Mouse (Mus musculus): ENCODE results near the gene Zfp213. TPM values are rescaled to one million over a fixed set of nuclear protein-coding genes. Genes with fewer than 3 reads are reported as not detected.

Zfp213 gene
- polyA plus RNA-seq, 1 experiment: 4.2 TPM

- no peak for TF ChIP-seq POLR2A (IDR thresholded peaks at IDR 0.05; ENCODE audit: insufficient read depth, low read length)
- 0 out of 2 replicates have a peak, but pooled peaks have one; percentile 22 for TF ChIP-seq EP300 (IDR thresholded peaks at IDR 0.05; ENCODE audit: insufficient read depth, low read depth, low read length)
- H3K4me3 ChIP-seq (ENCODE audit: low read depth, low read length): peak overlapping the region; percentile 84
- H3K27ac ChIP-seq (ENCODE audit: insufficient read depth, low read length): 0 out of 2 replicates have a peak overlapping the region, but pooled peaks have one; percentile 16
- peak overlapping the region; percentile 45 for H3K9ac ChIP-seq (ENCODE audit: low read depth, poor library complexity, severe bottlenecking)
- H3K27me3 ChIP-seq (ENCODE audit: control insufficient read depth, insufficient read depth, low read length, poor library complexity, severe bottlenecking): no peaks in the 10 kb centered on the region
- H3K36me3 ChIP-seq (ENCODE audit: control insufficient read depth, insufficient read depth, low read length, poor library complexity, severe bottlenecking): no peaks in the 10 kb centered on the region
- no peaks in the 10 kb centered on the region for H3K9me3 ChIP-seq (replicated peaks; ENCODE audit: control insufficient read depth, insufficient read depth, low read length, poor library complexity, severe bottlenecking)
- peaks cover under 1% of the 10 kb centered on the region for H3K4me1 ChIP-seq (ENCODE audit: control insufficient read depth, insufficient read depth, low read length)
Measured at GRCm38 (mm10) chr17:23548615-23549014, 15.4 kb downstream of the Zfp213 start.

GRCm38 (mm10) chr17:23547681-23548443 lies 16.2 kb downstream of the Zfp213 start:
- Histone ChIP-seq H3K9me3 (replicated peaks; ENCODE audit: control insufficient read depth, insufficient read depth, low read length, poor library complexity, severe bottlenecking) (no peaks in the 10 kb centered on the region), H3K4me3 (ENCODE audit: low read depth, low read length) (peak overlapping the region; percentile 84; the same call in 1 of the 2 replicates), H3K9ac (ENCODE audit: low read depth, poor library complexity, severe bottlenecking) (no peak overlapping the region)

DNA sequence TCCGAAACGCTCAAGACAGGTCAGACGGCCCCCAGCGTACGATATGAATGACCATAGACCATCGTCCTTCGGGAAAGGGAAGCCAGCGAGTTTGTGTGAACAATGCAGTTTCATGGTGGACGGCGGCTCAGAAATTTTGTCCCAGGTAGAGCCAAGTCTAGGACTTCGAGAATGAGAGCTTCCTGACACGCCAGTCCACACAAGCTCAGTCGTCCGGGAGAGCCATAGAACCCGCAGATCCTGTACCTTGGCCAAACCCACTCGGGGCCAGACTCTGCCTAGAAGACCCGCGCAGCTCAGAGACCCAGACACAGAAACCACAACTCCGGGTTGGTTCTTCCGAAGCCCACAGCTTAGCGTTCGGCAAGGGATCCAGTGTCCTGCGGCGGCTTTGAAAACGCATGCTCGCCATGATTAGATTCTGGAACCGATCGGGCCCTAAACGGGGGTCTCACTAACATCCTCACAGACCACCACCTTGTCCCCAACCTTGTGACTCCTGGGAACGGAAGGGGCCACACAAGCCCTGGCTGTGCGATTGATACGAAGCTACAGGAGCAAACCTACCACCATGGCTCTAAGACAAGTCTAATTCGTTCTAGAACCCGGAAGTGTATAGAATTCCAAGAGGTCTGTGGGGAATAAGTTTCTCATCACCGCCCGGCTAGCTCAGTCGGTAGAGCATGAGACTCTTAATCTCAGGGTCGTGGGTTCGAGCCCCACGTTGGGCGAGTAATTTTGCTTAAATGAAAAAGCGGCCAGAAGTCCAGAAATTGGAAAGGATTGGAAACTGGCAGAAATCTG lies 17.1 kb downstream of the Zfp213 start:
- Histone ChIP-seq H3K4me3 (ENCODE audit: low read depth, low read length) (peak overlapping the region; percentile 95), H3K36me3 (ENCODE audit: control insufficient read depth, insufficient read depth, low read length, poor library complexity, severe bottlenecking) (no peaks in the 10 kb centered on the region), H3K9me3 (replicated peaks; ENCODE audit: control insufficient read depth, insufficient read depth, low read length, poor library complexity, severe bottlenecking) (no peaks in the 10 kb centered on the region), H3K27ac (ENCODE audit: insufficient read depth, low read length) (peak overlapping the region; percentile 7; the same call in 1 of the 2 replicates), H3K9ac (ENCODE audit: low read depth, poor library complexity, severe bottlenecking) (peak overlapping the region; percentile 86), H3K4me1 (ENCODE audit: control insufficient read depth, insufficient read depth, low read length) (peaks cover 5% of the 10 kb centered on the region), H3K27me3 (ENCODE audit: control insufficient read depth, insufficient read depth, low read length, poor library complexity, severe bottlenecking) (no peaks in the 10 kb centered on the region)
- no peak for TF ChIP-seq EP300 (IDR thresholded peaks at IDR 0.05; ENCODE audit: insufficient read depth, low read depth, low read length)
- TF ChIP-seq POLR2A (IDR thresholded peaks at IDR 0.05; ENCODE audit: insufficient read depth, low read length): no peak
- TF ChIP-seq CTCF (IDR thresholded peaks at IDR 0.05; ENCODE audit: low read depth, low read length): no peak

More at GRCm38 (mm10) chr17:23547681-23548443, 16.2 kb downstream of the Zfp213 start:
- TF ChIP-seq POLR2A (IDR thresholded peaks at IDR 0.05; ENCODE audit: insufficient read depth, low read length) (no peak), CTCF (IDR thresholded peaks at IDR 0.05; ENCODE audit: low read depth, low read length) (no peak), EP300 (IDR thresholded peaks at IDR 0.05; ENCODE audit: insufficient read depth, low read depth, low read length) (no peak)
- Histone ChIP-seq H3K36me3 (ENCODE audit: control insufficient read depth, insufficient read depth, low read length, poor library complexity, severe bottlenecking) (no peaks in the 10 kb centered on the region), H3K4me1 (ENCODE audit: control insufficient read depth, insufficient read depth, low read length) (peaks cover 2% of the 10 kb centered on the region), H3K27me3 (ENCODE audit: control insufficient read depth, insufficient read depth, low read length, poor library complexity, severe bottlenecking) (no peaks in the 10 kb centered on the region), H3K27ac (ENCODE audit: insufficient read depth, low read length) (no peak overlapping the region)

GRCm38 (mm10) chr17:23546333-23546701 lies 17.7 kb downstream of the Zfp213 start:
- Histone ChIP-seq H3K9me3 (replicated peaks; ENCODE audit: control insufficient read depth, insufficient read depth, low read length, poor library complexity, severe bottlenecking) (no peaks in the 10 kb centered on the region), H3K27me3 (ENCODE audit: control insufficient read depth, insufficient read depth, low read length, poor library complexity, severe bottlenecking) (no peaks in the 10 kb centered on the region), H3K4me1 (ENCODE audit: control insufficient read depth, insufficient read depth, low read length) (peaks cover 5% of the 10 kb centered on the region), H3K9ac (ENCODE audit: low read depth, poor library complexity, severe bottlenecking) (peak overlapping the region; percentile 86), H3K36me3 (ENCODE audit: control insufficient read depth, insufficient read depth, low read length, poor library complexity, severe bottlenecking) (no peaks in the 10 kb centered on the region), H3K27ac (ENCODE audit: insufficient read depth, low read length) (peak overlapping the region; percentile 7; the same call in 1 of the 2 replicates), H3K4me3 (ENCODE audit: low read depth, low read length) (peak overlapping the region; percentile 95)
- TF ChIP-seq POLR2A (IDR thresholded peaks at IDR 0.05; ENCODE audit: insufficient read depth, low read length): no peak
- TF ChIP-seq EP300 (IDR thresholded peaks at IDR 0.05; ENCODE audit: insufficient read depth, low read depth, low read length): no peak
- no peak for TF ChIP-seq CTCF (IDR thresholded peaks at IDR 0.05; ENCODE audit: low read depth, low read length)

DNA sequence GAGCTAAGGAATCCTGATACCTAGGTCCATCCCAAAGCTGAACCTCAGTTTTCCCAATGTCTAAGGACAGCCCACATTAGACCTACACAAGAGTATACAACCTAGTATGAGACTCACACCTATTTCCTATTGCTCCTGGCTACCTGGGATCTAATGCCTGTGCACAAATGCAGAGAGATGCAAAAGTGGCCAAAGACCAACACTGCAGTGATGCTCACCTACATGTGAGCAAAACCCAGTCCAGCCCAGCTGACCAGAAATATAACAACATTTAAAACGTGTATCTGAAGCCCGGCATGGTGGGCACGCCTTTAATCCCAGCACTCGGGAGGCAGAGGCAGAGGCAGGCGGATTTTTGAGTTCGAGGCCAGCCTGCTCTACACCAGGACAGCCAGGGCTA lies 18.2 kb downstream of the Zfp213 start:
- Histone ChIP-seq H3K27me3 (ENCODE audit: control insufficient read depth, insufficient read depth, low read length, poor library complexity, severe bottlenecking) (no peaks in the 10 kb centered on the region), H3K4me1 (ENCODE audit: control insufficient read depth, insufficient read depth, low read length) (peaks cover 5% of the 10 kb centered on the region), H3K9me3 (replicated peaks; ENCODE audit: control insufficient read depth, insufficient read depth, low read length, poor library complexity, severe bottlenecking) (no peaks in the 10 kb centered on the region), H3K27ac (ENCODE audit: insufficient read depth, low read length) (no peak overlapping the region), H3K4me3 (ENCODE audit: low read depth, low read length) (peak overlapping the region; percentile 62), H3K36me3 (ENCODE audit: control insufficient read depth, insufficient read depth, low read length, poor library complexity, severe bottlenecking) (no peaks in the 10 kb centered on the region), H3K9ac (ENCODE audit: low read depth, poor library complexity, severe bottlenecking) (peak overlapping the region; percentile 86; the same call in 1 of the 2 replicates)
- TF ChIP-seq EP300 (IDR thresholded peaks at IDR 0.05; ENCODE audit: insufficient read depth, low read depth, low read length) (no peak), POLR2A (IDR thresholded peaks at IDR 0.05; ENCODE audit: insufficient read depth, low read length) (no peak), CTCF (IDR thresholded peaks at IDR 0.05; ENCODE audit: low read depth, low read length) (no peak)
